Mouse (Mus musculus) spleen, adult 12 weeks (tissue): ENCODE results near the gene Bcl7a.

Source experiments
- DNase-seq: peaks from one replicate; pipeline ENCODE4 v3.0.0; 2022; ENCODE audit warnings: low spot score

The Bcl7a gene

GRCm38 (mm10) chr5:123416566-123417518, 73.2 kb downstream of the Bcl7a start:
- no peak for DNase-seq

- DNase-seq = no peak
Measured at GRCm38 (mm10) chr5:123423885-123424284, 80.3 kb downstream of the Bcl7a start.
